Mouse (Mus musculus) megakaryocyte, embryonic 14.5 days (primary cell): Measurements from ENCODE around the gene Fahd1. TPM values are rescaled to one million over a fixed set of nuclear protein-coding genes. Genes with fewer than 3 reads are reported as not detected.

Experiments
- H3K27me3 ChIP-seq: replicated peaks from 2 replicates; pipeline ENCODE3; 2012; ENCODE audit warnings: inconsistent platforms
- H3K36me3 ChIP-seq: replicated peaks from 2 replicates; pipeline ENCODE3; 2012; ENCODE audit warnings: low read length, inconsistent platforms, mixed read lengths
- H3K4me1 ChIP-seq: 2 replicates; pipeline ENCODE4 v1.6.1; 2012; ENCODE audit warnings: inconsistent platforms
- H3K4me3 ChIP-seq: replicated peaks from 2 replicates; pipeline ENCODE3; 2012; ENCODE audit warnings: moderate library complexity, mild to moderate bottlenecking, inconsistent platforms
- H3K9me3 ChIP-seq: 2 replicates; pipeline ENCODE4 v1.6.1; 2012; ENCODE audit warnings: inconsistent platforms
- FLI1 ChIP-seq: IDR thresholded peaks from 2 replicates; pipeline ENCODE4 v1.6.1; 2012; ENCODE audit warnings: low read length, inconsistent platforms, mixed read lengths
- GATA1 ChIP-seq: IDR thresholded peaks from 3 replicates; pipeline ENCODE4 v1.6.1; 2012; ENCODE audit warnings: mixed read lengths, low read length, inconsistent platforms, borderline replicate concordance
- polyA plus RNA-seq: library from polyadenylated mRNA; stranded (reverse); fragments of >175 nt; gene quantifications from 2 replicates; pipeline ENCODE4 v1.2.3, GENCODE M21; 2012; ENCODE audit warnings: low replicate concordance; ENCODE audit not compliant: insufficient read depth

Fahd1 gene
- polyA plus RNA-seq, 1 experiment: 2.8 TPM

GRCm38 (mm10) chr17:24886134-24886931, 36.2 kb upstream of the Fahd1 start, which contains the start of the genes Nubp2 and Spsb3:
Gene Nubp2 (minus strand): TSS chr17:24886349.
Gene Spsb3 (plus strand): TSS chr17:24886643.
- H3K4me3 ChIP-seq: peak within 1 kb of the TSS; percentile 99
- H3K27me3 ChIP-seq: no peaks in the 10 kb centered on the region
- H3K36me3 ChIP-seq: peaks cover 71% of the 10 kb centered on the region
- TF ChIP-seq GATA1 (no peak), FLI1 (no peak)
- H3K9me3 ChIP-seq: no peaks in the 10 kb centered on the region
- peaks cover 70% of the 10 kb centered on the region for H3K4me1 ChIP-seq

DNA sequence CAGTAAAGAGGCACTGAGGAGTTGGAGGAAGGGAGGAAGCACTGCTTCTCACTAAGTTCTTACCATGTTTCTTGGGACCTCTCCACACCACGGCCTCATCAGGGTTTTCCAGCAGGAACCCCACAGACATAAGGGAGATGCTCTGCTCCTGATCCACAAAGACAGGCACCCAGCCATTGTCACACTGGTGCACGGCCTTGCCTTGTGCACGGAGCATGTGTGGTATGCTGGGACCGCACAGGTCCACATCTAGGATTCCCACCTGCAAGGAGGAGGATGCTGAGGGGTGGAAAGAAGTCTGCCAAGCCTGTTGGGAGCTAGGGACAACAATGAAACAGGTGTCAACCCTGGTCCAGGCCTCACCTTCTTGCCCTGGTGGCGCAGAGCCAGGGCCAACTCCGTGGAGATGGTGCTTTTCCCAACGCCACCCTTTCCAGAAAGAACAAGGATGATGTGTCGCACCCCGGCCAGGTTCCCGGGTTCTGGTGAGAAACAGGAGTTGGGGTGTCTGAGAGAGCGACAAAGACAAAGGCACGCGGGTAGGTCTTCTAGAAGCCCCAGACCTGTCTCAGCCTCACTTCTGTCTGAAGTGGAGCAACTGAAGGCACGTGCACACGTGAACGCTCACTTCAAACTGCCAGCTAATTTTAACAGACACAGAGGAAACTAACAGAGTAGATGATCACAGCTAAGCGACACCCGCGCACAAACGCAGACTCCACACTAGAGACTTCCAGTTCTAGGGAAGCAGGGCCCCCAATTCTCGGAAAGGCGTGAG, 35.4 kb upstream of the Fahd1 start:
- no peak for TF ChIP-seq FLI1
- TF ChIP-seq GATA1: no peak
- Histone ChIP-seq H3K36me3 (peaks cover 71% of the 10 kb centered on the region), H3K9me3 (no peaks in the 10 kb centered on the region), H3K27me3 (no peaks in the 10 kb centered on the region), H3K4me3 (peak overlapping the region; percentile 99), H3K4me1 (peaks cover 70% of the 10 kb centered on the region)

DNA sequence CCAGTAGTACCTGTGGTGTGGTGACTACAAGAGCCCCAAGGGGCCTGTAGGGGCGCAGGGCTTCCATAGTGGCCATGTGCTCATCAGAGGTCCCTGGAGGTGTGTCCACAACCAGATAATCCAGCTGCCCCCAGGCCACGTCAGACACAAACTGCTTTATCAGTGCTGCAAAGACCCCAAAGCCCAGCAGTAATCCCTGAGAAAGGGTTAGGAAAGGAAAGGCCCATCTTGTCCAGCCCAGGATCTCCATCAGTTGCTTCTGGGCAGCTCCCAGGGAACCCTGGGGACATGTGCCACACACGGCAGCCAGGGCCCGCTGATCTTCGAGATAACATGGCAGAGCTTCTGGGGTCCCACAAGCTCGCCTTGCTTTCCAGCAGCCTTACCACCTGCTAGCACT, 34.2 kb upstream of the Fahd1 start:
- H3K36me3 ChIP-seq: peaks cover 63% of the 10 kb centered on the region
- no peaks in the 10 kb centered on the region for H3K27me3 ChIP-seq
- no peaks in the 10 kb centered on the region for H3K9me3 ChIP-seq
- TF ChIP-seq GATA1 (no peak), FLI1 (no peak)
- peak overlapping the region; percentile 99 for H3K4me3 ChIP-seq
- H3K4me1 ChIP-seq: peaks cover 65% of the 10 kb centered on the region

DNA sequence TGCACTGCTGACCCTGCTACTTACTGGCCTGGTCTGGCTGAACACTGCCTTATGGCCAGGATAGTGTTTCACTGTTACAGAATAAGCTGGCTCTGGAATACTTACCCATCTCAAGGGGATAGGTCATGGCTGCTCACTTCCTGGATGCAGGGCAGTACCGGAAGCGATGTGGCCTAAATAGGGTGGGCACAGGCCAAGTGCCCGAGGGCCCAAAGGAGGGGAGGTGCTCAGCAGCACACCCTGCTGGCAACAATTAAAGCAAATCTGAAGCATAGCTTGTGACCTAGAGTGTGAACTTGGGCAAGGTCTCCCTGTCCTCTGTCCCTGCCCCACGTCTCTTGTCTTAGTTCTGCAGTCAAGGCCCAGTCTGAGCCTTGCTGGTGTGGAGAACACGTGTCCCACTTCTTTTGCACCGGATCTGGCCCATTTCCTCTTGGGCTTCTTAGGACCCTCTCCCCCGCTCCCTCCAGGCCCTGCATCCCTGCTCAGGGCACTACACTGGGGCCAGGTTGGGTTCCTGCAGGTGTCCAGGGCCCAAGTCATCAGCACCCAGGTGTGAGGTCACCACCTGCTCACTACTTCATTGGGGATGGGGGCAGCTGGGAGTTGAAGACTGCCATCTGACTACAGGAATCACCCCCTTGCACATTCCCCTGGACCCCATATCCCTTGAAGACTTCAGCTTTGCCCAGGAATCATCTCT, 31.7 kb upstream of the Fahd1 start:
- peaks cover 4% of the 10 kb centered on the region for H3K27me3 ChIP-seq
- H3K4me3 ChIP-seq: peak overlapping the region; percentile 79
- peaks cover 49% of the 10 kb centered on the region for H3K36me3 ChIP-seq
- no peak; the same call in 1 of the 2 replicates for TF ChIP-seq FLI1
- no peaks in the 10 kb centered on the region for H3K9me3 ChIP-seq
- peaks cover 48% of the 10 kb centered on the region for H3K4me1 ChIP-seq

DNA sequence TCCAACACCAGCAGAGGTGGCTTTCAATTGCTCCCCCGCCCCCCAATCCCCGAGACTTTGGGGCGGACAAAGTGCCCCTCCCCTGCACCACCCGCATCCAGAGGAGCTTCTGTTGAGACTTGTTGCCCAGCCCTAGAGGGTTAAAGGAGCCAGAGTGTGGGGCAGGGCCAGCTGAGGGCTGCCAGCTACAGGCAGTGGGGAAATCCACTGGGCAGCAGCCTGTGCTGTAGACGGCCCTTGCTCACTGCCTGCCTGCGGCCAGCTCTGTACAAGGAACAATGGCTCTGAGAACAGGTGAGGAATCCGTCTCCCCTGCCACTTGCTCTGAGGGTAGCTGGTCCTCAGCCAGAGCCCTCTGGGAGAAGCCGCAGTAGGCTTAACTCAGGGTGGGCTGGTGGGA, 28.4 kb upstream of the Fahd1 start:
- H3K36me3 ChIP-seq: peaks cover 32% of the 10 kb centered on the region
- peaks cover 12% of the 10 kb centered on the region for H3K27me3 ChIP-seq
- peaks cover 44% of the 10 kb centered on the region for H3K4me1 ChIP-seq
- TF ChIP-seq GATA1 (no peak), FLI1 (no peak)
- H3K4me3 ChIP-seq: no peak overlapping the region
- H3K9me3 ChIP-seq: no peaks in the 10 kb centered on the region

DNA sequence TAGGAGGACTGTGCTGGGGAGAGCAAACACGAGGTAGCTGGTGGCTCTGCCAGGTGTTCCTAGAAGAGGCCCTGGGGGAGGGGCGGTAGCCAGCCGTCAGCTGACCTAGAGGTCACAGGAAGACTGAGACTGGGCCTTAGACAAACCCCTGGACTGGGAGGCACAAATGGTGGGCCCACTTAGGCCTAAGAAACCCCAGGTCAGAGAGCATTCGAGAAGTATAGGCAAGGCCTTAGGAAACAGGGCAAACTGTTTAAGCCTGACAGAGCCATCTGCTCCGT, 27.9 kb upstream of the Fahd1 start:
- Histone ChIP-seq H3K4me3 (no peak overlapping the region), H3K9me3 (no peaks in the 10 kb centered on the region), H3K4me1 (peaks cover 43% of the 10 kb centered on the region), H3K36me3 (peaks cover 28% of the 10 kb centered on the region), H3K27me3 (peaks cover 12% of the 10 kb centered on the region)
- TF ChIP-seq FLI1: no peak
- no peak for TF ChIP-seq GATA1

GRCm38 (mm10) chr17:24877336-24878116, 27.4 kb upstream of the Fahd1 start:
- Histone ChIP-seq H3K27me3 (peaks cover 12% of the 10 kb centered on the region), H3K36me3 (peaks cover 22% of the 10 kb centered on the region), H3K4me1 (peaks cover 39% of the 10 kb centered on the region), H3K4me3 (no peak overlapping the region), H3K9me3 (no peaks in the 10 kb centered on the region)
- TF ChIP-seq GATA1 (no peak), FLI1 (no peak)

GRCm38 (mm10) chr17:24874989-24875388, 24.8 kb upstream of the Fahd1 start:
- H3K9me3 ChIP-seq: no peaks in the 10 kb centered on the region
- H3K4me1 ChIP-seq: peaks cover 20% of the 10 kb centered on the region
- no peaks in the 10 kb centered on the region for H3K36me3 ChIP-seq
- H3K27me3 ChIP-seq: peaks cover 16% of the 10 kb centered on the region
- H3K4me3 ChIP-seq: no peak overlapping the region
- TF ChIP-seq FLI1 (no peak), GATA1 (no peak)

DNA sequence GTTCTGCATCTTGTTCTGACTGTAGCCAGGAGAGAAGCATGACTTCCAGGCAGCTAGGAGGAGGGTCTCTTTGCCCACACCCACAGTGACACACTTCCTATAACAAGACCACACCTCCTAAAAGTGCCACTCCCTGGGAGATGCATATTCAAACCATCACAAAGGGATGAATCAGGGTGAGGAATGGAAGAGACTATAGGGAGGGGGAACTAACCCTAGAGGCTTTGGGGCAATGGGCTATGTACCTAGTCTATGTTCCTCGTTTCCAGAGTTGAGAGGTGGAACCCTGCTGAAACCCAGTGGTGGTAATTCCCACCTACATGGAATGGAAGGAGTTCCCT, 24.2 kb upstream of the Fahd1 start:
- H3K9me3 ChIP-seq: no peaks in the 10 kb centered on the region
- no peak for TF ChIP-seq FLI1
- no peak for TF ChIP-seq GATA1
- no peaks in the 10 kb centered on the region for H3K36me3 ChIP-seq
- H3K4me1 ChIP-seq: peaks cover 20% of the 10 kb centered on the region
- H3K27me3 ChIP-seq: peaks cover 20% of the 10 kb centered on the region
- no peak overlapping the region for H3K4me3 ChIP-seq
